Mouse (Mus musculus) neural tube, embryonic 14.5 days (tissue): ENCODE data around the gene Sox10. TPM values are rescaled to one million over a fixed set of nuclear protein-coding genes. Genes with fewer than 3 reads are reported as not detected.

ENCODE experiments used
- ATAC-seq: fragments of 200-750 bp; cut with Nextera tagmentation; 2 replicates; pipeline ENCODE4 v1.8.0; 2017; ENCODE audit warnings: low read depth, mild to moderate bottlenecking, moderate TSS enrichment, moderate library complexity
- H3K27ac ChIP-seq: fragments of 300-500 bp; sonication (generic); 2 replicates; pipeline ENCODE4 v1.5.1; 2014; ENCODE audit warnings: low read depth, mild to moderate bottlenecking, control low read depth, low read length, moderate library complexity, mixed read lengths
- H3K27me3 ChIP-seq: fragments of 300-500 bp; sonication (generic); 2 replicates; pipeline ENCODE4 v1.6.1; 2014; ENCODE audit warnings: low read length; ENCODE audit not compliant: control insufficient read depth, insufficient read depth
- H3K36me3 ChIP-seq: fragments of 300-500 bp; sonication (generic); 2 replicates; pipeline ENCODE4 v1.6.1; 2014; ENCODE audit warnings: low read length, mixed read lengths; ENCODE audit not compliant: control insufficient read depth, insufficient read depth
- H3K4me1 ChIP-seq: fragments of 300-500 bp; sonication (generic); 2 replicates; pipeline ENCODE4 v1.6.1; 2014; ENCODE audit warnings: low read length; ENCODE audit not compliant: control insufficient read depth, insufficient read depth
- H3K4me2 ChIP-seq: fragments of 300-500 bp; sonication (generic); 2 replicates; pipeline ENCODE4 v1.6.1; 2014; ENCODE audit warnings: mild to moderate bottlenecking, low read depth, low read length, control low read depth
- H3K4me3 ChIP-seq: fragments of 300-500 bp; sonication (generic); 2 replicates; pipeline ENCODE4 v1.5.1; 2014; ENCODE audit warnings: low read depth, low read length, control low read depth, mixed read lengths
- H3K9ac ChIP-seq: fragments of 300-500 bp; sonication (generic); replicated peaks from 2 replicates; pipeline ENCODE4 v1.6.1; 2014; ENCODE audit warnings: low read depth, mild to moderate bottlenecking, control low read depth, low read length, mixed read lengths
- H3K9me3 ChIP-seq: fragments of 300-500 bp; sonication (generic); 2 replicates; pipeline ENCODE4 v1.6.1; 2016; ENCODE audit warnings: low read length; ENCODE audit not compliant: control insufficient read depth
- WGBS: fragments of 180-500 bp; shearing (Covaris S2); extraction: QIAGEN DNeasy Blood & Tissue Kit; methylation state at CpG from one replicate; pipeline ENCODE4 v1.1.7; 2014; 5-methylcytosine and 5-hydroxymethylcytosine counted together
- polyA plus RNA-seq: library from polyadenylated mRNA; unstranded; fragments of >200 nt; fragmentation: Nextera tagmentation; extraction: Ambion mirVana; gene quantifications from 2 replicates; pipeline ENCODE4 v1.2.1, GENCODE M21; 2014

The Sox10 gene
- polyA plus RNA-seq, 1 experiment from 2014 or later: 7.7 TPM

DNA sequence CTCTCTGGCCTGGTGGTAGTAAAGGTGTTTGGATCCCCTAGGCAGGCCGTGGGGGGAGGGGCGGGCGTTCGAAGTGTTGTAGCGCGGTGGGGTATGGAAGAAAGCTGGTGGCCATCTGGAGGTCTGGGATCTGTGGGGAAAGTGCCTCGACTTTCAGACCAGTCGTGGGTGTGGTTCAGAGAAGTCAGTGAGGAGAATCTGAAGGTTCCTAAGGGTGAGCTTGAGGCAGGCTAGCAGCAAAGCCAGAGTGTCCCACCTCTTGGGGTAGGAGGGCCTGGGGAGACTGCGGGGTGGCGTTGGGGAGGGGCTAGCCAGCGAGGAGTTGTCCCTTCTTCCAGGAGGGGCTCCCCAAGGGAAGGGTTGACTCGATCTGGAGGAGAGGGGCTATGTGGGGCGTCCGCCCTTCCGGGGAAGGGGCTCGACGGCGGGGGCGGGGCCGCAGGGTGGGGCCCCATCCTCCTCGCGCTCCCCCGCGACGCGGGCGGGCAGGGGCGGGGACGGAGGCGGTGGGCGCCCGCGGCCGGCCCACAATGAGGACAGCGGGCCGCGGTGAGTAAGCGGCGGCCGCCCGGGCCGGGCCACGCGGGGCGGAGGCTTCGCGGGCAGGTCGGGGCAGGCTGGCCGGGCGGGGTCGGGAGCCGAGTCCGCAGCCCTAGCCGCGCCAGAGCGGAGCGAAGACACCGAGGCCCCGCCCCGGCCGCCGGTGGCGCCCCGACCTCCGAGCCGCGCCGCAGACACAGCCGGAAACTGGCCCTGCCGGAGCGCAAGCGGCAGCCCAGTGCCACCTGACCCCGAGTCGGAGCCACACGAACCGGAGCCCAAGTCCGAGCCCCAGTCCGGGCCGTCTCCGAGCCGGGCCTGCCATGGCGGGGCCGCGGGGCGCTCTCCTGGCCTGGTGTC lies 56.4 kb downstream of the Sox10 start, which contains the start of gene Micall1:
Gene Micall1, plus strand, starts transcription at position 478 of the 900 bp plus-strand sequence.
- Histone ChIP-seq H3K27me3 (no peaks in the 10 kb centered on the region), H3K4me1 (peaks cover 19% of the 10 kb centered on the region), H3K27ac (peak within 1 kb of the TSS; percentile 69), H3K36me3 (0 out of 2 replicates have a peak, but pooled peaks cover 5% of the 10 kb centered on the region), H3K4me3 (peak within 1 kb of the TSS; percentile 81), H3K9me3 (no peaks in the 10 kb centered on the region), H3K9ac (peak within 1 kb of the TSS; percentile 93), H3K4me2 (peak within 1 kb of the TSS; percentile 96)
- ATAC-seq: peak; percentile 75
- WGBS: 1% methylated on average over 61 of the region's 85 CpGs

DNA sequence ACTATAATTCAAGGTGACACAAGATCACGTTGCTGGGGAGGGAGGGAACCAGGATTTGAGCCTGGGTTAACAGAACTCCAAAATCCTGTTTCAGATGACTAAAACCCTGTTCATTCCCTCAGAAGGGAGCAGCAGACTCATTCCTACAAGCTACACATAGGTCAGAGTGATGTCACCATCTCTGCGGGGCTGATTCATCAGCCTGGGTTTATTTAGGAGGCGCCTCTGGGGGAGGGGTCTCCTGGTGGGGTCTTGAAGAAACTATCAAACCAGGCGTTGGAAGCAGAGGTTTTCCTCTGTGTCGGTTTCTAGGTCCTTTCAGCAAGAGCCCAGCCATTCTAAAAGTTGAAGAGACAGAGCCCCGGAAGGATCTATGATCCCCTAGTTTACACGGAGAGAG lies 57.1 kb downstream of the Sox10 start:
- ATAC-seq: no peak
- WGBS: 23% methylated on average over 7 of the region's 7 CpGs
- Histone ChIP-seq H3K4me2 (peak overlapping the region; percentile 96), H3K27me3 (no peaks in the 10 kb centered on the region), H3K9me3 (no peaks in the 10 kb centered on the region), H3K27ac (no peak overlapping the region), H3K36me3 (0 out of 2 replicates have a peak, but pooled peaks cover 5% of the 10 kb centered on the region), H3K9ac (0 out of 2 replicates have a peak overlapping the region, but pooled peaks have one; percentile 93), H3K4me3 (peak overlapping the region; percentile 81), H3K4me1 (peaks cover 19% of the 10 kb centered on the region)

DNA sequence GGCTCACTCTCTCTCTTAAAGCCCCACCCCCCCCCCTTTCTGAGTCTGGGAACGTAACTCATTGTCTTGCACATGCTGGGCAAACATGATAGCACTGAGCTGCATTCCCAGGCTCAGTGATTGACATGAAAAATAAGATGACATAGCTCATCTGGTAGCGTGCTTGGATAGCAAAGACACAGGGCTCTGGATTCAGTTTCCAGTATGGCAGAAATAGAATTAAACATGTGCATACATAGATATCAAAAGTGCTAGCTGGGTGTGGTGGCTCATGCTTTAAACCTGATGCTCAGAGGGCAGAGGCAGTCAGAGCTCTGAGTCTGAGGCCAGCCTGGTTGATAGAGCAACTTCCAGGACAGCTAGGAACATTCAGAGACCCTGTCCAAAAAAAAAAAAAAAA lies 59.2 kb downstream of the Sox10 start:
- Histone ChIP-seq H3K27ac (no peak overlapping the region), H3K27me3 (no peaks in the 10 kb centered on the region), H3K4me3 (no peak overlapping the region), H3K9ac (no peak overlapping the region), H3K9me3 (no peaks in the 10 kb centered on the region), H3K4me1 (peaks cover 11% of the 10 kb centered on the region), H3K36me3 (no peaks in the 10 kb centered on the region), H3K4me2 (no peak overlapping the region)
- no peak for ATAC-seq
- WGBS: 50% methylated on average over 2 of the region's 2 CpGs

Other genes with a start within 250 kb of the Sox10 start
- gene Lgals1, start 238.5 kb downstream of the Sox10 start, polyA plus RNA-seq: 50.7 and 166 TPM in 2 replicates
- 58.4 and 66.0 TPM in 2 replicates for gene Nol12, start 230.3 kb downstream of the Sox10 start, polyA plus RNA-seq
- gene Triobp, start 217.5 kb downstream of the Sox10 start, polyA plus RNA-seq: 33.9 and 35.4 TPM in 2 replicates
- 45.6 and 126 TPM in 2 replicates for gene H1f0, start 136.8 kb downstream of the Sox10 start, polyA plus RNA-seq
- not detected in 2 replicates for gene Galr3, start 123.4 kb downstream of the Sox10 start, polyA plus RNA-seq
- gene Ankrd54, start 102.3 kb downstream of the Sox10 start, polyA plus RNA-seq: 45.9 and 46.2 TPM in 2 replicates
- gene Eif3l, start 90.1 kb downstream of the Sox10 start, polyA plus RNA-seq: 169 and 183 TPM in 2 replicates
- 12.6 and 13.1 TPM in 2 replicates for gene Micall1, start 56.3 kb downstream of the Sox10 start, polyA plus RNA-seq
- gene Polr2f, start 24.2 kb downstream of the Sox10 start, polyA plus RNA-seq: 276 and 304 TPM in 2 replicates
- gene 1700088E04Rik, start 24.0 kb downstream of the Sox10 start, polyA plus RNA-seq: 13.3 and 18.0 TPM in 2 replicates
- gene Pick1, start 63.9 kb upstream of the Sox10 start, polyA plus RNA-seq: 47.3 and 58.8 TPM in 2 replicates
- 1.3 and 1.5 TPM in 2 replicates for gene Gm49486, start 64.2 kb upstream of the Sox10 start, polyA plus RNA-seq
- gene Slc16a8, start 89.5 kb upstream of the Sox10 start, polyA plus RNA-seq: 0.21 and 0.35 TPM in 2 replicates
- 1.7 and 2.3 TPM in 2 replicates for gene Baiap2l2, start 120.3 kb upstream of the Sox10 start, polyA plus RNA-seq
- gene Pla2g6, start 163.2 kb upstream of the Sox10 start, polyA plus RNA-seq: 24.0 and 25.5 TPM in 2 replicates
- 0.64 and 1.0 TPM in 2 replicates for gene Maff, start 181.4 kb upstream of the Sox10 start, polyA plus RNA-seq
- gene Tmem184b, start 238.3 kb upstream of the Sox10 start, polyA plus RNA-seq: 31.2 and 37.8 TPM in 2 replicates